Mouse (Mus musculus) megakaryocyte, embryonic 14.5 days (primary cell): ENCODE measurements around the gene Fndc3a. TPM values are rescaled to one million over a fixed set of nuclear protein-coding genes. Genes with fewer than 3 reads are reported as not detected.

Experiments used
- H3K27me3 ChIP-seq: replicated peaks from 2 replicates; pipeline ENCODE3; 2012; ENCODE audit warnings: inconsistent platforms
- H3K36me3 ChIP-seq: replicated peaks from 2 replicates; pipeline ENCODE3; 2012; ENCODE audit warnings: low read length, inconsistent platforms, mixed read lengths
- H3K4me1 ChIP-seq: 2 replicates; pipeline ENCODE4 v1.6.1; 2012; ENCODE audit warnings: inconsistent platforms
- H3K4me3 ChIP-seq: replicated peaks from 2 replicates; pipeline ENCODE3; 2012; ENCODE audit warnings: moderate library complexity, mild to moderate bottlenecking, inconsistent platforms
- H3K9me3 ChIP-seq: 2 replicates; pipeline ENCODE4 v1.6.1; 2012; ENCODE audit warnings: inconsistent platforms
- FLI1 ChIP-seq: IDR thresholded peaks from 2 replicates; pipeline ENCODE4 v1.6.1; 2012; ENCODE audit warnings: low read length, inconsistent platforms, mixed read lengths
- GATA1 ChIP-seq: IDR thresholded peaks from 3 replicates; pipeline ENCODE4 v1.6.1; 2012; ENCODE audit warnings: mixed read lengths, low read length, inconsistent platforms, borderline replicate concordance
- polyA plus RNA-seq: library from polyadenylated mRNA; stranded (reverse); fragments of >175 nt; gene quantifications from 2 replicates; pipeline ENCODE4 v1.2.3, GENCODE M21; 2012; ENCODE audit warnings: low replicate concordance; ENCODE audit not compliant: insufficient read depth

The Fndc3a gene
- polyA plus RNA-seq, 1 experiment = 3.0 TPM

DNA sequence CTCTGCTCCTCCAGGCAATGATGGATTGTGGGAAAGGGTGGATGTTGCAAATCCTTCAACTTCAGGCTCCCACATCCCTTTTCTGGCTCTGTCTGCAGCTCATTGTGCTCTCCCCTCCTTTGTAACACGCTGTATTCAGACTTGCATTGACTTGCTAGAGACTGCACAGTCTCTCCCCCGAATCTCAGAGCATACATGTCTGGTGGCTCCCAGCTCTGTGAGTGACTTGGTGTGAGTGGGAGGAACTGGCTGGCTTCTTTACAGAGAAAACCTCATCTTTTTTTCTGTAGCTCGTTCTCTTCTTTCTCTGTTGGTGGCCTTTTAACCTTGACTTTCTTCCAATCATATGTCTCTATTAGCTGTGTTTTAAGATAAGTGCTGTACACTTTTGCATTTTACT is 16.1 kb upstream of the Fndc3a start:
- H3K4me1 ChIP-seq = no peaks in the 10 kb centered on the region
- H3K9me3 ChIP-seq = no peaks in the 10 kb centered on the region
- TF ChIP-seq GATA1 (no peak), FLI1 (no peak)
- no peaks in the 10 kb centered on the region for H3K27me3 ChIP-seq
- H3K4me3 ChIP-seq = no peak overlapping the region
- no peaks in the 10 kb centered on the region for H3K36me3 ChIP-seq

DNA sequence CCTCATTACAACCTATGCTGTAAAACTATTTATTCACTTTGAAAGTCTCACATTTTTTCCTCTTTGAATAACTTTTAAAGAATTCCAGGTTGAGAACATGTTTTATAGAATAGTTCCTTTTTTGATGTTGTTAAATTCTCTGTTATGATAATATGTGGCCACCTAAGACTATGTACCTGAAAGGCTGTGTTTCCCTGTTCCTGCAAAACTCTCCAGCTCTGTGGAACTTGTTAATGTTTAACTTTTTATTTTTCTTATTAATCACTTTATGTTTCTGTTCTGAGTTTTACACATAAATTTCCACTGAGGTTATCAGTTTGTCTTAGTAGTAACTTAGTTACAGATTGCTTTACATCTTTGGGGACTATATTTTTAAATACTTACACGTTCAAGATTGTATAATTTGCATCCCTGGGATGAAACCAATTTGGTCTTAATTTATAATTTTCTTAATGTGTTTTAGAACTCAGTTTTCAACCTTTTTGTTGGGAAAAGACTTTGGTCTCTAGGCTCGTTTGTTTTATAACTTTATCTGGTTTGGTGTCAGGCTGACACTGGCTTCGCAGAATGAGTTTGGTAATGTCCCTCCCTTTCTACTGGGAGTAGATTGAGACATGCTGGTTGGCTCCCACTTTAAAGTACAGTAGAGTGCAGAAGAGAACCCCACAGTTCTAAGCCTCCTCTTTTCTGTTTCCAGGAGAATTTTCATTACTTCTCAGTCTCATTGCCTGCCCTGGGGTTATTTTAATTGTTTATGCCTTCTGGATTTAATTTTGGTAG is 12.7 kb upstream of the Fndc3a start:
- Histone ChIP-seq H3K9me3 (no peaks in the 10 kb centered on the region), H3K4me1 (no peaks in the 10 kb centered on the region), H3K4me3 (no peak overlapping the region), H3K36me3 (no peaks in the 10 kb centered on the region), H3K27me3 (no peaks in the 10 kb centered on the region)
- TF ChIP-seq GATA1 = no peak
- no peak for TF ChIP-seq FLI1

- Histone ChIP-seq H3K9me3 (no peaks in the 10 kb centered on the region), H3K36me3 (no peaks in the 10 kb centered on the region), H3K4me3 (no peak overlapping the region), H3K4me1 (peaks cover 34% of the 10 kb centered on the region), H3K27me3 (no peaks in the 10 kb centered on the region)
- TF ChIP-seq FLI1 (no peak), GATA1 (no peak)
These were observed 6.4 kb upstream of the Fndc3a start for GRCm38 (mm10) chr14:72716175-72716574.

DNA sequence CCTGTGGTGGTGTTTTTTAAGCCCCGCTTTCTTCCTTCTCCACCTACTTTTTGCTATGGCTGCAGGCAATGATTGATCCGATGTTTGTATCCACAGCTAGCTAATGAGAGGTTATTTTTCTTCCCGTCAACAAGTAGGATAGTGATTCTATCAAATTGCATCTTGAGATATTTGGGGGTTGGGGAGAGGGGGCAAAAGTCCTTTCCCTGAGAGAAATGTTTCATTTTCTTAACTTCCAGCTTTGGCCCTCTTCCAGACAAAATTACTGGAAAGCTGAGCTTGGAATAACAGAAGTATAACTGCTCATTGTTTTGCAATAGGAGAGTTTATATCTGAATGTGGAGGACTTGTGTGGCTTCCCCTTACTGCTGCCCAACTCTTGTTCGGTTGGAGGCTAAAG is 1.3 kb upstream of the Fndc3a start:
- Histone ChIP-seq H3K4me1 (peaks cover 54% of the 10 kb centered on the region), H3K9me3 (no peaks in the 10 kb centered on the region), H3K36me3 (no peaks in the 10 kb centered on the region), H3K27me3 (no peaks in the 10 kb centered on the region), H3K4me3 (peak overlapping the region; percentile 99)
- no peak for TF ChIP-seq FLI1
- TF ChIP-seq GATA1 = no peak

GRCm38 (mm10) chr14:72710341-72711027 is 681 bp upstream of the Fndc3a start:
- Histone ChIP-seq H3K27me3 (no peaks in the 10 kb centered on the region), H3K4me1 (peaks cover 54% of the 10 kb centered on the region), H3K9me3 (no peaks in the 10 kb centered on the region), H3K4me3 (peak overlapping the region; percentile 99), H3K36me3 (no peaks in the 10 kb centered on the region)
- TF ChIP-seq GATA1 (no peak), FLI1 (no peak)

- Histone ChIP-seq H3K9me3 (no peaks in the 10 kb centered on the region), H3K27me3 (no peaks in the 10 kb centered on the region), H3K4me1 (peaks cover 64% of the 10 kb centered on the region), H3K36me3 (no peaks in the 10 kb centered on the region), H3K4me3 (peak overlapping the region; percentile 99)
- TF ChIP-seq GATA1 = no peak
- no peak for TF ChIP-seq FLI1
These were observed 603 bp downstream of the Fndc3a start for GRCm38 (mm10) chr14:72709091-72709709.

DNA sequence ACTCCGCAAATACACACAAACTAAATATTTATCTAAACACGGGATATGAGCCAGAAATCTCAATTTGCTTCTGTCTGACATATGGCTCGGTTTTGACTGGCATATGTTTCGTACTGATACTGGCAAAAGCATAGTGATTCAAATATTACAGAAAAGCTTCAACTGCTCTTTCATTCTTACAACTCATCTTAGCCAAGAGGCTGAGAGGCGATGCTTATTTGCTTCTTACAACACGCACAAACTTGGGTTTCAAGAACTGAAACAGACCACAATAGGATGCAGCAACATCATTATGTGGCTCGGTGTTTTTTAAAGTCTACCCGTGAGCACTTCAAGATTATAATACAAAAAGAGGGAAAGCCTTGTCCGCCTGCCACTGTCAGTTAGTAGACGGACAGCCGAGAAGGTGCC is 1.2 kb downstream of the Fndc3a start:
- Histone ChIP-seq H3K4me1 (peaks cover 63% of the 10 kb centered on the region), H3K9me3 (no peaks in the 10 kb centered on the region), H3K36me3 (no peaks in the 10 kb centered on the region), H3K4me3 (peak overlapping the region; percentile 99), H3K27me3 (no peaks in the 10 kb centered on the region)
- no peak for TF ChIP-seq GATA1
- no peak for TF ChIP-seq FLI1

DNA sequence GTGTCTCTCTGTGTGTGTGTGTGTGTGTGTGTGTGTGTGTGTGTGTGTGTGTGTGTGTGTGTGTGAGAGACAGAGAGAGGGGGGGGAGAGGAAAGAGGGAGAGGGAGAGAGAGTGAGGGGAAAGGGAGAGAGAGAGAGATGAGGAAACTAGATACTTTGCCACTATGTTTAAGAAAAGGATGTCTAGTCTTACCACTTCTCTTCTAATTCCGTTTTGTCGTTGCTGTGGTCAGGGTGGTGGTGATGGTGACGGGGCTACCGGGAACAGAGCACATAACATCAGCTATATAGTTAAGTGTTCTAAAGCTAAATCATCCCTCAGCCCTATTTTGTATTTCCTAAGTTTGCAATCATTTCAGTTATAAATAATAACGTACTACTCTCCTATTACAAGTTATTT is 9.7 kb downstream of the Fndc3a start:
- no peak for TF ChIP-seq FLI1
- no peak for TF ChIP-seq GATA1
- H3K4me3 ChIP-seq = peak overlapping the region; percentile 77

GRCm38 (mm10) chr14:72691406-72691805 is 18.4 kb downstream of the Fndc3a start:
- peaks cover 29% of the 10 kb centered on the region for H3K4me1 ChIP-seq
- H3K36me3 ChIP-seq = peaks cover 54% of the 10 kb centered on the region
- no peaks in the 10 kb centered on the region for H3K9me3 ChIP-seq
- no peak overlapping the region for H3K4me3 ChIP-seq
- no peaks in the 10 kb centered on the region for H3K27me3 ChIP-seq
- TF ChIP-seq GATA1 = no peak
- no peak for TF ChIP-seq FLI1

More for the DNA sequence above, 9.7 kb downstream of the Fndc3a start:
- Histone ChIP-seq H3K36me3 (peaks cover 19% of the 10 kb centered on the region), H3K9me3 (no peaks in the 10 kb centered on the region), H3K27me3 (no peaks in the 10 kb centered on the region), H3K4me1 (peaks cover 51% of the 10 kb centered on the region)

GRCm38 (mm10) chr14:72689525-72689924 is 20.3 kb downstream of the Fndc3a start:
- no peaks in the 10 kb centered on the region for H3K9me3 ChIP-seq
- no peaks in the 10 kb centered on the region for H3K27me3 ChIP-seq
- peaks cover 37% of the 10 kb centered on the region for H3K4me1 ChIP-seq
- TF ChIP-seq GATA1 = no peak
- no peak for TF ChIP-seq FLI1
- no peak overlapping the region for H3K4me3 ChIP-seq
- H3K36me3 ChIP-seq = peaks cover 50% of the 10 kb centered on the region
